Mouse (Mus musculus): ENCODE measurements at regions not wholly inside any gene's neighbourhood (a gene's known extent, or its start where the extent isn't known, plus 50 kb on each side); places are given as distances from the start of the nearest gene placed in this dataset.

DNA sequence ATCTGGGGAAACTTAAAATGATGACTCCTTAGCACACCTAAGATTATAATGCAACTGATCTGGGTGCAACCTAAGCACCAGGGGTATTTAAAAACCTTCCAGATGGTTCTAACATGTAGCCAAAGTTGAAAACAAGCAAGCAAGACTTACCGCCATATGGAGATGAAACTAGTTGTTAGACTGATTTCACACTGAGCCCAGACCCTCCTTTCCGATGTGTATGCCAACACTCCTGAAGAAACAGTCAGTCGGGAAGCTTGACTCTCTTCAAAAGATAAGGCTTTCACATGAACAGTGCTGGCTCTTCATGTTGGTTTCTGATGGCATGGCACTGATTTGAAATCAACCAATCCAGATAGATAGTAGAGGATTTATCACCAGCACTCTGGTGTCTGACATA is 301.6 kb downstream of the Dchs2 start:
- TF ChIP-seq CTCF (conservative IDR thresholded peaks at IDR 0.05; ENCODE audit: low read length) (no peak), NANOG (IDR thresholded peaks at IDR 0.05; ENCODE audit: borderline replicate concordance, low read length) (no peak)

Measured in E14TG2a.4 (cell line).